8 mouse cellular contexts compared by ENCODE assay signal in genomic region chr4:125850300-125850699, GRCm38 (mm10).
A peak's percentile ranks its signal among the peaks of the same experiment; 100 is the strongest.
DNase-seq lines count a peak whose midpoint lies in the region; ATAC-seq and TF ChIP-seq lines count a peak whose summit lies in the region.

No protein-coding gene starts in this region.

- no peak overlapping the region for H3K9ac ChIP-seq in hindbrain, embryonic 11.5 days (ENCODE audit: low read depth, low read length)
- no peak overlapping the region for H3K9ac ChIP-seq in hindbrain, embryonic 16.5 days (ENCODE audit: low read depth, low read length)

- TF ChIP-seq CTCF in bone marrow macrophage, adult 2 months (IDR thresholded peaks at IDR 0.05; ENCODE audit: low read depth, low read length) = 0 out of 2 replicates have a peak, but pooled peaks have one; percentile 26

- ATAC-seq in hindbrain, embryonic 11.5 days (ENCODE audit: low FRiP score) = no peak
- ATAC-seq in hindbrain, embryonic 16.5 days = no peak
- no peak for ATAC-seq in megakaryocyte, adult 5-6 weeks (ENCODE audit: poor library complexity, severe bottlenecking)

- H3K36me3 ChIP-seq in hindbrain, embryonic 11.5 days (ENCODE audit: control insufficient read depth, insufficient read depth, low read length) = no peaks in the 10 kb centered on the region
- no peaks in the 10 kb centered on the region for H3K36me3 ChIP-seq in hindbrain, embryonic 16.5 days (ENCODE audit: control insufficient read depth, insufficient read depth, low read length)

- DNase-seq in hindbrain, embryonic 11.5 days (ENCODE audit: low spot score) = peak; percentile 77
- peak; percentile 59 for DNase-seq in ES-CJ7 (ENCODE audit: low read depth, low spot score)
- peak; percentile 46 to 56 for DNase-seq in frontal cortex, postnatal 36 days (ENCODE audit: low spot score in 2 of 2)
- peak; percentile 37 to 47 for DNase-seq in left cerebral cortex, postnatal 25 days (ENCODE audit: low spot score in 2 of 2)
- DNase-seq in retina, adult 2 months (ENCODE audit: low read depth, low spot score) = peak; percentile 16

- 8% methylated on average over 4 of the region's 4 CpGs for WGBS in hindbrain, embryonic 11.5 days
- WGBS in hindbrain, embryonic 16.5 days = 11% methylated on average over 4 of the region's 4 CpGs

- TF ChIP-seq POLR2A in bone marrow macrophage, adult 2 months (IDR thresholded peaks at IDR 0.05; ENCODE audit: borderline replicate concordance, low read depth, low read length) = no peak

- intact Hi-C loops in left cerebral cortex, postnatal 25 days (cut with DNase I) = no loop called here

- H3K4me1 ChIP-seq in hindbrain, embryonic 11.5 days (replicated peaks; ENCODE audit: control insufficient read depth, insufficient read depth, low read length) = no peaks in the 10 kb centered on the region
- no peaks in the 10 kb centered on the region; the same call in 1 of the 2 replicates for H3K4me1 ChIP-seq in hindbrain, embryonic 16.5 days (ENCODE audit: control insufficient read depth, insufficient read depth, low read depth, low read length)
- H3K4me1 ChIP-seq in bone marrow macrophage, adult 2 months (ENCODE audit: control insufficient read depth, insufficient read depth, low read length) = no peaks in the 10 kb centered on the region

- no peaks in the 10 kb centered on the region for H3K27me3 ChIP-seq in hindbrain, embryonic 11.5 days (ENCODE audit: control insufficient read depth, insufficient read depth, low read length)
- no peaks in the 10 kb centered on the region for H3K27me3 ChIP-seq in hindbrain, embryonic 16.5 days (replicated peaks; ENCODE audit: control insufficient read depth, insufficient read depth, low read length)

- H3K4me3 ChIP-seq in hindbrain, embryonic 11.5 days (ENCODE audit: low read depth, low read length) = no peak overlapping the region
- H3K4me3 ChIP-seq in hindbrain, embryonic 16.5 days (ENCODE audit: low read length) = no peak overlapping the region
- H3K4me3 ChIP-seq in bone marrow macrophage, adult 2 months (ENCODE audit: insufficient read depth, low read length) = no peak overlapping the region

- no peak overlapping the region for H3K4me2 ChIP-seq in hindbrain, embryonic 11.5 days (replicated peaks; ENCODE audit: low read depth, low read length)
- H3K4me2 ChIP-seq in hindbrain, embryonic 16.5 days (ENCODE audit: low read length) = no peak overlapping the region

- no peak overlapping the region for H3K27ac ChIP-seq in hindbrain, embryonic 11.5 days (ENCODE audit: low read depth, low read length)
- H3K27ac ChIP-seq in hindbrain, embryonic 16.5 days (ENCODE audit: low read depth, low read length) = no peak overlapping the region
- no peak overlapping the region for H3K27ac ChIP-seq in bone marrow macrophage, adult 2 months (ENCODE audit: insufficient read depth, low read depth, low read length)

- H3K9me3 ChIP-seq in hindbrain, embryonic 11.5 days (ENCODE audit: control insufficient read depth, low read length) = no peaks in the 10 kb centered on the region
- no peaks in the 10 kb centered on the region for H3K9me3 ChIP-seq in hindbrain, embryonic 16.5 days (ENCODE audit: control insufficient read depth, low read length)

Comparison
In these comparisons a context has a peak if more than half of its experiments do, and no peak if none do; other contexts are left out.
1. DNase-seq: peak in every context shown above with its lines; median percentile 77 in hindbrain, embryonic 11.5 days; 59 in ES-CJ7; 51 in frontal cortex, postnatal 36 days; 42 in left cerebral cortex, postnatal 25 days; 16 in retina, adult 2 months.